Mouse (Mus musculus) megakaryocyte-erythroid progenitor cell, adult 5-6 weeks (primary cell): Measurements from ENCODE around the gene Phykpl. TPM values are rescaled to one million over a fixed set of nuclear protein-coding genes. Genes with fewer than 3 reads are reported as not detected.

Experiments
- ATAC-seq: replicated peaks from 2 replicates; pipeline ENCODE4 v1.8.0; 2016; ENCODE audit warnings: mild to moderate bottlenecking, inconsistent platforms; ENCODE audit not compliant: severe bottlenecking, poor library complexity, low FRiP score, low TSS enrichment
- total RNA-seq, 2 experiments: library from RNA; stranded (forward) in 1 of 2; stranded (reverse) in 1 of 2; fragments of 200-1000, 215-1000 nt in 1 of 2; fragments of >200 nt in 1 of 2; fragmentation: Nextera tagmentation in 1 of 2; gene quantifications; 2 replicates each; pipeline ENCODE4 v1.2.3; 2014 to 2017

Gene Phykpl
- total RNA-seq, 2 experiments from 2014 or later = 19.9 to 30.5 TPM

- peak; percentile 70 for ATAC-seq
Measured at GRCm38 (mm10) chr11:51636323-51636684, 51.7 kb downstream of the Phykpl start.

- ATAC-seq = no peak; the same call in 1 of the 2 replicates
Measured at GRCm38 (mm10) chr11:51637971-51638414, 53.4 kb downstream of the Phykpl start.

GRCm38 (mm10) chr11:51638497-51638896, 53.9 kb downstream of the Phykpl start:
- no peak for ATAC-seq

GRCm38 (mm10) chr11:51640748-51641147, 56.2 kb downstream of the Phykpl start:
- no peak for ATAC-seq

- 0 out of 2 replicates have a peak, but pooled peaks have one; percentile 15 for ATAC-seq
Measured at GRCm38 (mm10) chr11:51643202-51643601, 58.6 kb downstream of the Phykpl start.

- ATAC-seq = no peak
Measured at GRCm38 (mm10) chr11:51643761-51644160, 59.2 kb downstream of the Phykpl start.

- no peak for ATAC-seq
Measured at GRCm38 (mm10) chr11:51644217-51644616, 59.7 kb downstream of the Phykpl start.

- ATAC-seq = no peak
Measured at GRCm38 (mm10) chr11:51645293-51645692, 60.7 kb downstream of the Phykpl start.

- no peak for ATAC-seq
Measured at GRCm38 (mm10) chr11:51646245-51646644, 61.7 kb downstream of the Phykpl start.

- ATAC-seq = peak; percentile 30; the same call in 1 of the 2 replicates
Measured at GRCm38 (mm10) chr11:51646751-51647667, 62.5 kb downstream of the Phykpl start.

GRCm38 (mm10) chr11:51648566-51648965, 64.0 kb downstream of the Phykpl start:
- ATAC-seq = no peak

- ATAC-seq = no peak
Measured at GRCm38 (mm10) chr11:51649111-51649888, 64.7 kb downstream of the Phykpl start.

- no peak for ATAC-seq
Measured at GRCm38 (mm10) chr11:51649889-51650199, 65.3 kb downstream of the Phykpl start.

GRCm38 (mm10) chr11:51650261-51650660, 65.7 kb downstream of the Phykpl start:
- ATAC-seq = peak; percentile 18; the same call in 1 of the 2 replicates

GRCm38 (mm10) chr11:51650691-51651515, 66.3 kb downstream of the Phykpl start, which contains the start of the genes N4bp3 and D930048N14Rik:
Gene N4bp3, minus strand, starts transcription at chr11:51650842.
Gene D930048N14Rik, plus strand, starts transcription at chr11:51650954.
- peak; percentile 18; the same call in 1 of the 2 replicates for ATAC-seq

GRCm38 (mm10) chr11:51652889-51653418, 68.4 kb downstream of the Phykpl start:
- no peak for ATAC-seq

GRCm38 (mm10) chr11:51653736-51654135, 69.2 kb downstream of the Phykpl start:
- no peak for ATAC-seq
